Mouse (Mus musculus): ENCODE data around the gene Atp6v1g2.

GRCm38 (mm10) chr17:35196321-35196641 lies 37.2 kb upstream of the Atp6v1g2 start:
- TF ChIP-seq CTCF (IDR thresholded peaks at IDR 0.05; ENCODE audit: low read depth, low read length), result no peak
- TF ChIP-seq TAL1 (conservative IDR thresholded peaks at IDR 0.05; ENCODE audit: low read depth, low read length), result no peak

All from G1E (cell line).